Mouse (Mus musculus) spleen, postnatal 4 days (tissue): ENCODE measurements around the gene Urb2.
A peak's percentile ranks its signal among the peaks of the same experiment; 100 is the strongest.

ENCODE experiments used
- DNase-seq, 2 experiments: peaks; one replicate each; pipeline ENCODE4 v3.0.0; 2022; ENCODE audit warnings: low spot score in 2 of 2

The Urb2 gene

GRCm38 (mm10) chr8:124021237-124022227 lies at the start of gene Urb2, which contains the start of gene Taf5l:
Urb2 (plus strand) TSS chr8:124021508.
Taf5l (minus strand) TSS chr8:124021397.
- DNase-seq: peak; percentile 94 to 96

GRCm38 (mm10) chr8:123973495-123973894 lies 47.8 kb upstream of the Urb2 start:
- no peak for DNase-seq

GRCm38 (mm10) chr8:123977499-123977898 lies 43.8 kb upstream of the Urb2 start:
- no peak for DNase-seq

- peak in 1 of 2 experiments; percentile 59 for DNase-seq
Measured at GRCm38 (mm10) chr8:123978166-123978838, 43.0 kb upstream of the Urb2 start.

- peak; percentile 66 to 74 for DNase-seq
Measured at GRCm38 (mm10) chr8:123978926-123979325, 42.4 kb upstream of the Urb2 start.

- DNase-seq: no peak
Measured at GRCm38 (mm10) chr8:123980239-123980638, 41.1 kb upstream of the Urb2 start.

- no peak for DNase-seq
Measured at GRCm38 (mm10) chr8:123981674-123982073, 39.6 kb upstream of the Urb2 start.

- DNase-seq: peak; percentile 53 to 79
Measured at GRCm38 (mm10) chr8:123982291-123982793, 39.0 kb upstream of the Urb2 start.

- peak; percentile 88 to 94 for DNase-seq
Measured at GRCm38 (mm10) chr8:123982826-123983400, 38.4 kb upstream of the Urb2 start, which contains the start of gene Abcb10. Abcb10 (minus strand) TSS chr8:123983122.

- peak; percentile 78 to 79 for DNase-seq
Measured at GRCm38 (mm10) chr8:123988605-123989038, 32.7 kb upstream of the Urb2 start.

GRCm38 (mm10) chr8:123989128-123989527 lies 32.2 kb upstream of the Urb2 start:
- peak; percentile 35 to 71 for DNase-seq

GRCm38 (mm10) chr8:123990277-123991049 lies 30.8 kb upstream of the Urb2 start:
- DNase-seq: no peak

- peak in 1 of 2 experiments; percentile 43 for DNase-seq
Measured at GRCm38 (mm10) chr8:123992587-123992986, 28.7 kb upstream of the Urb2 start.

GRCm38 (mm10) chr8:123993597-123993996 lies 27.7 kb upstream of the Urb2 start:
- no peak for DNase-seq

- no peak for DNase-seq
Measured at GRCm38 (mm10) chr8:123993997-123994396, 27.3 kb upstream of the Urb2 start.

GRCm38 (mm10) chr8:123999568-123999967 lies 21.7 kb upstream of the Urb2 start:
- no peak for DNase-seq

GRCm38 (mm10) chr8:124002546-124003108 lies 18.7 kb upstream of the Urb2 start:
- DNase-seq: no peak

- DNase-seq: no peak
Measured at GRCm38 (mm10) chr8:124007829-124008228, 13.5 kb upstream of the Urb2 start.

GRCm38 (mm10) chr8:124011580-124011979 lies 9.7 kb upstream of the Urb2 start:
- no peak for DNase-seq

- DNase-seq: no peak
Measured at GRCm38 (mm10) chr8:124011989-124012586, 9.2 kb upstream of the Urb2 start.
